Mouse (Mus musculus): ENCODE measurements around the gene Napsa.

DNA sequence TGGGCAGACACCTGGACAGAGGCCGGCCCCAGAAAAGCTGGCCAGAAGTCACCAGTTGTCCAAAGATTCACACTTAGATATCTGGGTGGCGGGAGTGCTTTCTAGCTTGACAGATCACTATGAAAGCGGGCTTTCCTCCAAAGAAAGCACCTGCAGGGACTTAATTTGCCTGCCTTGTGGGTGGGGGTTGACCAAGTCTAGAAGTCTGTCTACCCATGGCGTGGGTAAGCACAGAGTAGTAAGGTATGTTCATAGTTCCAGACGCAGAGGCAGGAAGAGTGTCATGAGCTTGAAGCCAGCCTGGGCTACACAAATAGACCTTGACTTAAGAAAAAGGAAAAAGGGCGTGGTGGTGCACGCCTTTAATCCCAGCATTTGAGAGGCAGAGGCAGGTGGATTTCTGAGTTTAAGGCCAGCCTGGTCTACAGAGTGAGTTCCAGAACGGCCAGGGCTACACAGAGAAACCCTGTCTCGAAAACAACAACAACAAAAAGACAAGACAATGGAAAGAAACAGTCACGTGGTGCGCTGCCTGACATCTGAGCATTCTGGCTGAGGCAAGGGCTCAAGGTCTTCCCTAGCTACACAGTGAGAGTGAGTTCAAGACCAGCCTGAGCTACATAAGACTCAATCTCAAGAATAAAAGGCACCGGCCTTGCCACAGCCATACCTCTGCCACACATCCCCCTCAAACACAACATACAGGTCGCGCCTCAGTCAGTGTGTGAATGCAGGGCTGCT is 45.6 kb upstream of the Napsa start:
- no peak for TF ChIP-seq GATA1 (IDR thresholded peaks at IDR 0.05; ENCODE audit: borderline replicate concordance, low read length)
- TF ChIP-seq FLI1 (IDR thresholded peaks at IDR 0.05; ENCODE audit: low read length) = no peak
